Mouse (Mus musculus) layer of hippocampus, postnatal 25 days (tissue): ENCODE measurements around the gene Tut7. TPM values are rescaled to one million over a fixed set of nuclear protein-coding genes. Genes with fewer than 3 reads are reported as not detected.
"Not testable (repeated sequence)": the region's sequence is repeated elsewhere in the genome, so short reads cannot be mapped to it uniquely, and the experiment has no call there.

Experiments used
- DNase-seq, 2 experiments: peaks; one replicate each; pipeline ENCODE4 v3.0.0; 2022; ENCODE audit warnings: mixed read lengths in 2 of 2, low spot score in 1 of 2; ENCODE audit errors: extremely low spot score in 1 of 2
- total RNA-seq, 2 experiments: library from RNA; stranded (reverse); gene quantifications; 2 replicates each; pipeline ENCODE4 v1.2.3; 2021

The Tut7 gene
- total RNA-seq: 10 to 100 TPM; 59.0 to 64.0 TPM

DNA sequence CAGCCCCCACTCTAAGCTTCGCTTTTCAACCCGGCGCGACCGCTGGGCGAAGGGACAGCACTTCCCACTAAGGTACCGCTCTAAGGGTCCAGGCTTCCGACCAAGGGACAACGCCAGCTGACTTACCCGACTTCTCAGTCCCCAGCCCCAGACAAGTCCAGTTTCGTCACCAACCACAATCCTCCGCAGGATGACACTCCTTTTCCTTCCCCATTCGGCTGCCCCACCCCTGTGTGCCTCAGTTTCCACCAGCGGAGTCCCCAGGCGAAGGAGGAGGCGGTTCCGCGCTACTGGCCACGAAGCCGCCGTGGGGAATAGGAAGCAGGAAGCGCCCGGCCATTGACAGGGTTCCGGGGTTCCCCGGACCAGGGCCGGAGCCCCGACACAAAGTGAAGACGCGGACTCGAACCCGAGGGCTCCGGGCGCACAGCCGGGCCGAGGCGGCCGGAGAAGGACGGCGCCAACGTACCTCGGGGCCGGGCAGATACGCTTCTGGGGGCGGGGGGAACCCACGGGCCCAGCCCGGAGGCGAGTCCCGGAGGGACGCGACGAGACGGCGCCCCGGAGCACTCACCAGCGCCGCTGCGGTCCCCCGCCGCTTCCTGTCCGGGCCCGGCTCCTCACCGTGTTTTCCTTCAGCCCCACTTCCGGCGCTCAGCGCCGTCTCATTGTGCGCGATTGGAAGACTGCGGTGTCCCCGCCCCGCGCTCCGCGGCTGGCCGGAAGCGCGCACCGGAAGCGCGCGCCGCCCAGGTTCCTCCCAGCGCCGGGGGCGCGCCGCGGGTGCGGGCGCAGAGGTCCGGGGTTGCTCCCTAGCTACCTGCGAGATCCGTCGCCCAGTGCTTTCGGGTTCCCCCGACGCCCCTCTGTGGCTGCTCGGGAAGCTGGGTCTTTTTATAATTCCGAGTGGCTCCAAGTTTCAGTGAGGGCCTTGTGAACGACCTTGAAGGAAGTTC lies at the start of gene Tut7:
Gene Tut7 (minus strand): TSS at position 641 of the 956 bp plus-strand sequence.
- DNase-seq: peak; percentile 86 to 91

DNA sequence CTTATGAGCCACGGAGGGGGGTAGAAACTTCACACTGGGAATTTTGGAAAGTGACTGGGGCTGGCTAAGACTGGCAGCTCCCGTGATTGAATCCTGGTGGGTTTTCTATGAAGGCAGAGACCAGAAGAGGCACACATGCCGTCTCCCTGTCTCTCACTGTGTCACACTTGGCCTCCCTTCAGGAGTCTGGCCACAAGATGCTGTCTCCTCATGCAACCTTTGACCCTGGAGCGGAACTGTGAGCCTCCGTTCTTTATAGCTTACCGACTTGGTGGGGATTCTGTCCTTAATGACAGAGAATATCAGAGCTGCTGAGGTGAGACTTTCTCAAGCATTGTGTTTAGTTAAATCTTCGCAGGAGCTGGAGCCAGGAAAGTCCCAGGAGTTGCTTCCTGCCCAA lies 49.5 kb upstream of the Tut7 start:
- DNase-seq: no peak

DNA sequence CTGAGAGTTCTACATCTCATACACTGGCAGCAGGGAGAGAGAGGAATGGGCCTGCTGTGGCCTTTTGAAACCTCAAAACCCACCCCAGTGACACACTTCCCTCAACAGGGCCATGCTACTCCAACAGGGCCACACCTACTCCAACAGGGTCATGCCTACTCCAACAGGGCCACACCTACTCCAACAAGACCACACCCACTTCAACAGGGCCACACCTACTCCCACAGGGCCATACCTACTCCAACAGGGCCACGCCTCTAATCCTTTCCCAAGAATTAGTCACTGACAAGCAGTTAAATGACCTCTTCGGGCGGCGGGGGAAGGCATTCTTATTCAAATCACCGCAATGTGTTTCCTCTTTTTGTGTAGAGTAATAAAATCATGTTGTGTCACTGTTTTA lies 47.1 kb upstream of the Tut7 start:
- no peak for DNase-seq

DNA sequence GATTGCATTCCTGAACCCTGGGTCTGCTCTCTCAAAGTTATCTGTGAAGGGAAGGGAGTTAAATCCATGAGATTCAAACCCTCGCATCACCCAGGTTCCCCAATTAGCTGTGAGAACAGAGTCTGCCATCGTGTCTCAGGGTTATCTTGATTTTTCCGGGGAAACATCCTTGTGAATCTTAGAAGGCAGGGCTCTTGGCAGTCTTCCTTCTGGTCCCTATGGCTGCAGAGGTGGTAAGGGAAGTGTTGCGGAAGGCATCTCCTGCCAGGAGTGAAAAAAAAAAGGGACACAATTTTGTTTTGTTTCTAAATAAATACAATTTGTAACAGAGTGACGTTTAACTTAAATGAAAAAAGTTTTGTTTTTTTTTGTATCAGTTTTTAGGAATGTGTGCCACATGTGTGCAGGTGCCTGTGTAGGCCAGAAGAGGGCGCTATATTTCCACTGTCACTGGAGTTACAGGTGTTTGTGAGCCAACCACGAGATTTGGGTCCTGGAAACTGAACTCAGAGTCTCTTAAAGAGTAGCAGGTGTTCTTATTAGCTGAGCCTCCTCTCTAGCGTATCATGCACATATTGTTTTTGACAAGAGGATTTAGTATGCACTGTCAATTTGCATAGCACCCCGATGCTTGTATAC lies 45.2 kb upstream of the Tut7 start:
- DNase-seq: no peak

DNA sequence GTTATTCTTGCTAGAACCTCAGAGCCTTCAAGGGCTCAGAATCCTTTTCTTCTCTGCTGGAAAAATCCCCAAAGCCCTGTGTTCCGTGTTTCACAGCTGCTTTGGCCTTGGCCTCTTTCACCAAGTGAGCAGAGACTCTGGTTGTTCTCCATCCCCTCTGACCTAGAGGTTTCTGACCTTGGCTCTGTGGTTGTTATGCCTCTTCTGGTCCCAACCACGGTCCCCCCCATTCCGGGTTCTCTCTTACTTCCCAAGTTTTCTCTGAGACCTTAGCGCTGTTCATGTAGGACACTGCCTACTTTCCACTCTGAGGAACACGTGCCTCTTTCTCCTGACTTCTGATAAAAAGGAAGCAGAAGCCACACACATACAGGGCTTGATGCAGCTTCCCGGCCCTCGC lies 44.2 kb upstream of the Tut7 start:
- DNase-seq: no peak

DNA sequence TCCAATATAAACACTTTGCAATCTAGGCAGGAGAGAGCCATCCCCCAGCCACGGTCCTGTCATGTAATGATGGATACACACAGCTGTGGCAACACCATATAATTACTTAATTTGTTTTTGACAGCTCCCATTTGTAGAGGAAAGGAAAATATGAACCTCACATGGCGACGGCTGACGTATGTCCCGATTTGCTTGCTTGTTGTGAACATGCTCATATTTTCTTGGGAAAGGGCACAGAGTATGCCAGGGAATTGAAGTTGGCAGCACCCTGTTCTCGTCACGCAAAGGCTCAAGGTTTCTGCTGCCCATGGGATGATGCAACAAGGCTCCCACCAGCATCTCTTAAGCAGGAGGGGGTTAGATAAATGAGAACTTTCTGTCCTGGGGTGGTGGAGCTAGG lies 36.6 kb upstream of the Tut7 start:
- no peak for DNase-seq

DNA sequence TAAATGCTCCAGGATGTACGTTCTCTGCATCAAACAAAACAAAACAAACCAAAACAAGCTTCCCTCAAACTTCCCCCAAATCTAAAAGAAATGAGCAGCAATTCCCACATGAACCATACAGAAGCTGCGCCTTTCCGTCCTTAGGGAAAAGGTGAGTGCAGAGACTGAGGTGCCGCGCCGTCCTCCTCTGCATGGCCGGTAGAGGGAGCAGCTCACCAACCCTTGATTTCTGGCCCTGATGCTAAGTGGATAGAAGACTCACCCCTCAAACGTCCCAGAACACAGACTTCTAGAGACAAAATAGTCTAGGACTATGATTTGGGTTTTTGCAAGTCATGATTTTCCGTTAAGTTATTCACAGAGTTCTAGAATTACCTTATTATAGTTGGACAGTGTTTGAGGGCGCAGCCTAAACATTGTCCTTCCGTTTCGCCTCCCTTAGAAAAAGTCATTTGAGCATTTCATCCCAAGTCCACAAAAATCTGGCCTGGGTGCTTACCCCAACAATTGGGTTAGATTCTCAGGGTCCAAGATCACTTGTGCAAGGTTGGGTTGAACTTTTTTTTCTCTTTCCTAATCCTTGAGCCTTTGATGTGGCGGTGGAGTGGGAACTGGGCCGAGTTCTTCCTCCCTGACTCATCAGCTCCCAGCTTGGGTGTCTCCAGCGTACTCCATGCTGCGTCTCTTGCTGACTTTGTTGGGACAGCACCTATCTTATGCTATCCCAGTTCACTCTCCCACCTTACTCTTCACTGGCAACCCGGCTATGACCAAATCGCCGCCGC lies 33.5 kb upstream of the Tut7 start:
- DNase-seq: peak; percentile 36 to 72

DNA sequence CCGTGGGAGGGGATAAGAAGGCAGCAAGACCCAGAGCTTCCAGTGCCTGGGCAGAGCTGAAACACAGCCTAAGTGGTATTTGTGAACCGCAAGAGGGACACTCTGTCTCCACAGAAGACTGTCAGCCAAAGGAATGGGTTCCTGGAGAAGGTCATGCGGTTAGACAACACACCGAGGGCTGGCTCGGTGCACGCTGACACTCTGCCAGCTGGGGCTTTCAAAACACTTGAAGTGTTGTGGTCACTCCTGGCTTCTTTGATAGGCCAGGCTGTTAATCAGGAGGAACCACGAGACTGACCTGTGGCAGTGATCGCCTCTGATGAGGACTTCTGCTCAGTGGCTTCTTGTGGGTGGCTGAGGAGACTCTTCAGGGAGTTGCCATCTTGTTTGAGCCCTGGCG lies 30.5 kb upstream of the Tut7 start:
- no peak for DNase-seq

DNA sequence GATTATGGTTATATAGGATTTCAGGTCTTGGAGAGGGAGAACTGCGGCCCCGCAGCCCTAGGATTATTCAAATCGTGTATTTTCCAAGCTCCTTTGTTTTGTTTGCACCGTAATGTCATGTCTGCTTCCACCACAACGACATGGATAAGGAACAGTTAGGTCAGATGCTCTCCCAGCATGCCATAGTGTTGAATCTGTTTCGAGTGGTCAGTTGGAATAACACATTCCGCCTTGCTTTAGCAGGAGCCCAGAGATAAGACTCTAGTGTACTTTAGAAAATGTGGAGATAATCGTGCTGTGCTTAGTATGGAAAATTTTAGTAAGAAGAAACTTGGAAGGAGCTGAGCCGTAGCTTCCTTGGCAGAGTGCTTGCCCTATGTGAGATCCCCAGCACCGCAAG lies 27.4 kb upstream of the Tut7 start:
- no peak for DNase-seq

DNA sequence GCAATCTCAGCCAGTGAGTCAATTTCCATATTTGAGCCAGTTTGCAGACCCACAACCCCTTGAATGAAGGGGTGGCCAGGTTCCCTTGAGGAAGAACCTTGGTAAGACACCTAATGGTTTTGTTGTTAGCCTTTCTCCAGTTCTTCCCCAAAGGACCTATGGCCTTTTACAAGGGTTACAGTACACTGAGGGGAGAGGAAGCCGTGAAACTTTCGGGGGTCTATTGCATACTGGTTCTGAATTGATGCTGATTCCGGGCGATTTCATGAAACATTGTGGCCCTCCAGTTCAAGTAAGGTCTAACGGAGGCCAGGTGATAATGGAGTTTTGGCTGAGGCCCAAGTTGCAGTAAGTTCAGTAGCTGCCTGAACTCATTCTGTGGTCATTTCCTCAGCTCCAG lies 21.7 kb upstream of the Tut7 start:
- DNase-seq: no peak

DNA sequence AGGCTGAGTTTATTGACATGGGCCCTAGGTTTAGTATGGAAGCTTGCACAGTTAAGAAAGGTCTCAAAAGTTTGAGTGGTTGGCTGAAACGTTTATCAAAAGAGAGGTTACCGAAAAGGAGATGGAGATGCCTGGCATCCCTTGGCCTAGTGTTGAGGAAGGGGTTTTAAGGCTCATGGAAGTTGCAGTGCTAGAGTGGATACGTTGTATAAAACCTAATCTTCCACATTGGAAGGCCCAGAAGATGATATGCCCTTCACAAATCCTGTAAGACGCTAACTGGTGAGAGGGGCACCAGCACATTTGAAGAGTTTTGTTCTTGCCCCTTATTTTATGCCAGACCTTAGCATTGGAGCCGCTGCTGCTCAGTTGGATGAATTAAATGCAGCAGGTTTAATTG lies 21.0 kb upstream of the Tut7 start:
- no peak for DNase-seq

DNA sequence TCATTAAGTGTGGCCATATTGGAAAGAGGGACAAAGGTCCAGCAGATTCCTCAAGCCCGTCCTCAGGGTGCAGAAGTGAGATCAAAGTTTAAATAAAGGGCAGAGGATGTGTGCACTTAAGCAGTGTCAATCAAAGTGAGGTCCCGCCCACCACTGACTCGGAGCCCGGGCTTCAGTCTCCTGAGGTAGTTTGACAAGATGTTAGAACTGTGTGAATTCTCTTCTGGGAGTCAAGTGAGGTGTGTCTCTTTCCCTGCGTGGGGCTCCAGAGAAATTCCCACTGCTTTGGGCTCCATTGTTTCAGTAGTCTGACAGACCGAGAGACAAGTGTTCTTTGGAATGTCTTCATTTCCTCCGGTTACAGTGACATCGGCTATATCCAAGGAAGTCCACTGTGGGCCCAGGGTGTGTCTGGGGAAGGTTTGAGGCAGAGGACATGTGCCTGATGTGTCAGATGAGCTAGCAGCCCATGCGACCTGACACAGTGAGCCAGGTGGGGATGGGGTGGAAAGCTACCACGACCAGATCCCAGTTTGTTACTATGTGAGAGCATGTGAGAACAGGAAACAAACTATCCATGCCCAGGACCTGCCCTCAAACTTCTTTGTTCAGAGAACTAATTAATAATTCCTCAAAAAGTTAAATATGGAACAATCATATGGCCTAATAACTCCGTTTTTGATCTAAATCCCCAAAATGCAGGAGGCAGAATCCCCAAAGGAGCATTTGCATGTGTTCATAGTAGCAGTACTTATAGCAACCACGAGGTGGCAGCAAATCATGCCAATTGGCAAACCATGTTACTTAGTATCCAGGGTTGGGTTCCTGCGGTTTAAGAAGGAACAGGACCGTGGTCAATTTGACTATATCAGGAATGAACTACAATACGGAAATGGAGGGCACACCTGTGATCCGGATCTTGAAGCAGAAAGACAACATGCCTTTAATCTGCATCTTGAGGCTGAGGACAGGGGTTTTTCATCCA lies 19.6 kb upstream of the Tut7 start:
- peak; percentile 69 to 96 for DNase-seq

DNA sequence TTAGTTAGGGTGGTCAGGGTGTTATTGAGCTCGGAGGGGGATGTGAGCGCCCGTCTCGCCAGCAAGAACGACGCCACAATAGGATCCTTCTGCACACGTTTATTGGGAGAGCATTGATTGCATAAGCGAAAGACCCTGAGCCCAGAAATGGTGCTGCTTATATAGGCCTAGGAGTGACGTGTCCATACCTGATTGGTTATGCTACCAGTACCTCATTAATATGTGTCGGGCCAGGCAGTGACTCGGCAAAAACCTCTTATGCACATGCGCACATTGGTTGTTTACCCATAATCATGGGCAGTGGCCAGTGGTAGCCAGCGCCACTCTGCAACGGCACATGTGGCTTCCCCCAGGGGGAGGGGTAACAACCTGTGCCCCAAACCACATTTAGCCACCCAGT lies 18.8 kb upstream of the Tut7 start:
- DNase-seq: not testable (repeated sequence)

DNA sequence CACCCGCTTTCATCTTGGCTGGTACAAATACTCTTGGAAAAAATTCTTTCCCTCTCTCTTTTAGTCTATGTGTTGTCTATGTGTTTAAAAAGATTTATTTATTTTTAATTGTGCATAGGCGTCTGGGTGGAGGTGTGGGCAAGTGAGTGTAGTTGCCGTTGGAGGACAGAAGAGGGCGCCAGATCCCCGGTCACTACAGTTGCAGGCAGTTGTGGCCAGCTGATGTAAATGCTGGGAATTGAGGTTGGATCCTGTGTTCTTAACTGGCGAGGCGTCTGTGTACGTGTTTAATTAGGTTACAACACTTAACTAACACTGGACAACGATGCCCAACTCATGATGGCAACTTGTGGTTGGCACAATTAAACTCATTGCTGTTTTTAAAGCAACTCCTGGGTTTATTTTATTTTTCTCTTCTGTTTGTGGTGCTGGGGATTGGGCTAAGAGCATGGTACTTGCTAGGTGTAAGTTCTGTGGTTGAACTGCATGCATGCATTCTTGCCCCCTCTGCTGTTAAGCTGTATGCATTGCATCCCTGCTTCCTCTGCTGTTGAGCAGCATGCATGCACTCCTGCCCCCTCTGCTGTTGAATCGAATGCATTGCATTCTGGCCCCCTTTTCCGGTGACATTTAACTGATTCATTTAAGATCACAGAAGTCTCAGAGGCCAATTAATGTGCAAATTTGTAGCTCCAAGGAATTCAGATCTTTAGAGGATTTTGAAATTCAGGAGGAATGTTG lies 17.7 kb upstream of the Tut7 start:
- DNase-seq: peak; percentile 48 to 62

DNA sequence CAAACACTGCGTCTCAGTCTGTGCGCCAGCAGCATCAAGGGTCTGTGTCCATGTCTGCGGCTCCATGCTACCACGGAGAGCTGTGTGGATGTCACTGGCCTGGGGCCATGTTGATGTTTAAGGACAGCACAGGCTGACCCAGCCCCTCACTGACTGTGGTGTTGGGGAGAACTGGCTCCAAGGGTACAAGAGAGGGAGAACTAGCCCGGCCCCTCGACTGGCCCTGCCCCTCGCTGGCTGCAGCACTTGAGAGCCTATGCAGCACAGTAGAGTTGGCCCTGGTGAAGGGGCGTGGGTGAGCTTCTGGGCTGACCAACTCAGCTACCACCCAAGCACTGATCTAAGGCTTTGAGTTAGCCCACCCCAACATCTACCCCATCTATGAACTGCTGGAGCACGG lies 16.4 kb upstream of the Tut7 start:
- no peak for DNase-seq

DNA sequence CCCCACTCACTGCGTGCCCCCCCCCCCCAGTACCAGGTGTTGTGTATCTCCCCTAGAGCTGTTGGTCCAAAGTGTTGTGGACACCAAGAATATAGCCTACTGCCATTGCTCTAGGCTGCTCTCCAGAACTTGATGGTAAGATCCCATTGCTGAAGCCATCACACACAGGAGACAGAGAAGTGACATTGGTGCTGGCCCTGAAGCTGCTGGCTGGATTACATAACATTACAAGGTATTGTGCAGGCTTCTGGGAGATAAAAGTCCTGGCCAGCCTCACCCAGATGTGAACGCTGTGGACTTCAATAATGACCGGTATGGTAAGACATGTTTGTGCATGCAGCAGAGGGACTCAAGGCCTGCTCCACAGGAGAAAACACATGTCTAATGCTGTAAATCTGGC lies 15.5 kb upstream of the Tut7 start:
- no peak for DNase-seq

DNA sequence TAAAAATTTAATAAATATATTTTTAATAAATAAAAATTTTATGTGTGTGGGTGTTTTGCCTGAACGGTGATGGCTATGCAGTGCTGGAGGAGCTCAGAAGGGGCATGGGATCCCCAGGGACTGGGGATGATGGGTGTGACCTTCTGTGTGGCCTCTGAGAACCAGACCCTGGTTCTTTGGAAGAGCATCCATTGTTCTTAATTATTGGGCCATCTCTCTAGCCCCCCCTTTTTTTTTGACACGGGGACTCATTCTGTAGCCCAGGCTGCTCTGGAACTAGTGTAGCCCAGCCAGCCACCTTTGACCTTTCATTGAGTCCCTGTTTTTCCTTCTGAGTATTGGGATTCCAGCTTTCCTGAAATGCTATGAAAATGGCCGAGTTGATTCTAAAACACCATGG lies 13.9 kb upstream of the Tut7 start:
- no peak for DNase-seq

DNA sequence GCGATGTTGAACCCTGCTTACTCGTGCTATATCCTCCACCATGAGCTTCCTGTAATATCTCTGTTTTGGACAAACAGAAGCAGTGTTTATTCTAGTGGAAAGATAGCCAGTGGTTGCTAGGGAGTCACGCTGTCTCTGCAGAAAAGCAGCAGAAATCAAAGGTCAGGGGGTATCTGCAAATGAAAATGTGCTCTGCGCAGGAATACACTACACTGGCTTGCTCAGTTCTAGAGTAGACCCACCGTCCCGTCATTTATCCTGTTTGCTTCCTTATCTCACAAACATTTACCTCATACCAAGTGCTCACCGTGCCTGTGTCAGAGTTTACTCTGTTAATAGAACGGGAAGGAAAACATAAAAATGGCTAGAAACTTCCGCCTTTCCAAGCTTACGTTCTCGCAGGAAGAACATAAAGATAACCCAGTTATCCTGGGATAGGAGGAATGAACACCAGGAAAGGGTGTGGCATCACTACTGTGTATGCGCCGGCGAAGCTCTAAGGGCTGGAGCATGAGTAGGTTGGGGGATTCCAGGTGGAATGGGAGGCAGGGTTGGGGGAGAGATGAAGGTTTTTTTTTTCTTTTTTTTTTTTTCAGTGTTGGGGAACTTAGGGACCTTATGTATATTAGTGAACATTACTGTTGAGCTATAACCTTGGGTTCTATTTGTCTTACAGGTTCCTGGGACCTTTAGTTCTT lies 13.3 kb upstream of the Tut7 start:
- no peak for DNase-seq
